Mouse (Mus musculus) heart, adult 2 months (tissue): Measurements from ENCODE around the gene Zfp750.

Experiments used
- CTCF ChIP-seq: fragments of 200-600 bp; IDR thresholded peaks from 2 replicates; pipeline ENCODE4 v1.8.1; 2022; ENCODE audit warnings: antibody characterized with exemption, mild to moderate bottlenecking, moderate library complexity
- EP300 ChIP-seq: fragments of 200-500 bp; IDR thresholded peaks from 2 replicates; pipeline ENCODE4 v1.6.1; 2011; ENCODE audit warnings: low read depth, low read length, control low read depth; ENCODE audit not compliant: insufficient read depth
- POLR2A ChIP-seq: fragments of 200-500 bp; IDR thresholded peaks from 2 replicates; pipeline ENCODE4 v1.6.1; 2011; ENCODE audit warnings: mild to moderate bottlenecking, low read depth, low read length, control low read depth; ENCODE audit not compliant: insufficient read depth

DNA sequence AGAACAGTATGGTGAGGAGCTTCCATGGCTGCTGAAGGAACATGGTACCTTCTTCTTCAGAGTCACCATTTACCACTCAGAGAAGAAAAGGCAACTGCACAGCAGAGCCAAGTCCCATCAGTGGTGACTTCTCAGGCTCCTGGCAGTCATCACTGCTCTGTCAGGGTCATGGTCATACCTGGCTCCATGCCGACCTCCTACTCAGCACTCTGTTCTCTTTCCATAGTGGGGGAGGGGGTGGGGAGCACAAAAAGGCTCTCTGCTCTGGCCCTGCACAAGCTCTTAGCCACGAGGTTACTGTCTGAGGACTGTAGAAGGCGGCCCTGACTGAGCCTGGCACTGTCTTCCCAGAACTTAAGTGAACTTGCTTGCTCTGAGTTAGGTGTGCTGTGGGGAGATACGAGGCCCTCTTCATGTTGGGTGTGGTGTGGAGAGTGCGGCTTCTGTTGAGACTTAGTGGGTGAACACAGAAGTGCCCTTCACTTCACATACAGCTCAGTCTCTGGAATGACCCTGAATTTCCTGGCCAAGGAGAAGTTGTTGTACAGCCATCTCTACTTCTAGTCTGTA is 24.2 kb upstream of the Zfp750 start:
- TF ChIP-seq POLR2A = no peak
- TF ChIP-seq CTCF = no peak
- no peak for TF ChIP-seq EP300
